Mouse (Mus musculus): ENCODE results near the gene Epc2. TPM values are rescaled to one million over a fixed set of nuclear protein-coding genes. Genes with fewer than 3 reads are reported as not detected.

Epc2 gene
- polyA plus RNA-seq, 1 experiment: 33.5 TPM

GRCm38 (mm10) chr2:49582546-49582945, 131.3 kb downstream of the Epc2 start:
- H3K4me3 ChIP-seq (ENCODE audit: insufficient read depth, low read length): no peak overlapping the region
- no peak for TF ChIP-seq CTCF (IDR thresholded peaks at IDR 0.05; ENCODE audit: borderline replicate concordance, insufficient read depth, low read length)
- no peak for TF ChIP-seq POLR2A (IDR thresholded peaks at IDR 0.05; ENCODE audit: low read depth, low read length)
- H3K4me1 ChIP-seq (ENCODE audit: control insufficient read depth, insufficient read depth, low read length): no peaks in the 10 kb centered on the region
- H3K27ac ChIP-seq (ENCODE audit: insufficient read depth, low read length): no peak overlapping the region

DNA sequence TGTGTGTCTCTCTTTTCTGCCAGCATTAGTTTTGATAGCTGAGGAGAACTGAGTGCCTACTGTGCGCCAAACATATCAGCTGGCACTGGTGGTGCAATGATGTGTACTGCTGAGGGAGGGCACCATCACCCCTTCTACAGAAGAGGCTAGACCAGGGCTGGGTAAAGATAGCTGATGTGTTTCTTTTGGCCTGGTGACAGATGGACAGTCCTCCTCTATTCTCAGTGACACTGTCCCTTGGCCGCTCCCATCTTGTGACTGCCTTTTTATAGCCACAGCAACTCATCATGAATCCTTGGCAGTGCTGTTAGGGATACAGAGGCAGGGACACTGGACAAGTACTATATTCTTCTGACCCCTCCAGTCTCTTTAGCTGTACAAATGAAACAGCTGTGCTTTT, 132.0 kb downstream of the Epc2 start:
- Histone ChIP-seq H3K4me1 (ENCODE audit: control insufficient read depth, insufficient read depth, low read length) (no peaks in the 10 kb centered on the region), H3K4me3 (ENCODE audit: insufficient read depth, low read length) (no peak overlapping the region), H3K27ac (ENCODE audit: insufficient read depth, low read length) (no peak overlapping the region)
- no peak for TF ChIP-seq CTCF (IDR thresholded peaks at IDR 0.05; ENCODE audit: borderline replicate concordance, insufficient read depth, low read length)
- no peak for TF ChIP-seq POLR2A (IDR thresholded peaks at IDR 0.05; ENCODE audit: low read depth, low read length)

- no peak for TF ChIP-seq CTCF (IDR thresholded peaks at IDR 0.05; ENCODE audit: borderline replicate concordance, insufficient read depth, low read length)
- TF ChIP-seq POLR2A (IDR thresholded peaks at IDR 0.05; ENCODE audit: low read depth, low read length): no peak
- Histone ChIP-seq H3K4me3 (ENCODE audit: insufficient read depth, low read length) (no peak overlapping the region), H3K4me1 (ENCODE audit: control insufficient read depth, insufficient read depth, low read length) (no peaks in the 10 kb centered on the region; the same call in 1 of the 2 replicates), H3K27ac (ENCODE audit: insufficient read depth, low read length) (no peak overlapping the region)
Measured at GRCm38 (mm10) chr2:49590450-49590849, 139.2 kb downstream of the Epc2 start.

GRCm38 (mm10) chr2:49592926-49593325, 141.6 kb downstream of the Epc2 start:
- TF ChIP-seq CTCF (IDR thresholded peaks at IDR 0.05; ENCODE audit: borderline replicate concordance, insufficient read depth, low read length) (no peak), POLR2A (IDR thresholded peaks at IDR 0.05; ENCODE audit: low read depth, low read length) (no peak)
- Histone ChIP-seq H3K27ac (ENCODE audit: insufficient read depth, low read length) (no peak overlapping the region), H3K4me1 (ENCODE audit: control insufficient read depth, insufficient read depth, low read length) (no peaks in the 10 kb centered on the region; the same call in 1 of the 2 replicates), H3K4me3 (ENCODE audit: insufficient read depth, low read length) (no peak overlapping the region)

DNA sequence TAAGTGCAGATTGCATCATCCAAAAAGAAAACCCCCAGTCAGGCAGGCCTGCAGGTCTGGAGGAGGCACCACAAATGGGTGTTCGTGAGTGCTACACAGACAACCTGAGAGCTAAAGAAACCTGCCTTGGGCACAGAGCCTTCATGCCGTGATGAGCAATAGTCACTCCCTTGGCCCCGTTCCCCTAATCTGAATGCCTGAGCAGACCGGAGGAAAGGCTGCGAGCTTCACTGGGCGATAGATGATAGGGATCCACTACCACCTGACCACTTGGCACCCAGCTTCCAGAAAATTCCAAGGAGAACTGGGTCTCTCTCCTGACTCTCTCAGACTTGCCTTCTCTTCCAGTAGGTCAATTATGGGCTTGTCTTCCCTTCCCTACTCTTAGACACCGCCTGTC, 143.6 kb downstream of the Epc2 start:
- Histone ChIP-seq H3K4me1 (ENCODE audit: control insufficient read depth, insufficient read depth, low read length) (no peaks in the 10 kb centered on the region; the same call in 1 of the 2 replicates), H3K4me3 (ENCODE audit: insufficient read depth, low read length) (no peak overlapping the region), H3K27ac (ENCODE audit: insufficient read depth, low read length) (no peak overlapping the region)
- TF ChIP-seq POLR2A (IDR thresholded peaks at IDR 0.05; ENCODE audit: low read depth, low read length) (no peak), CTCF (IDR thresholded peaks at IDR 0.05; ENCODE audit: borderline replicate concordance, insufficient read depth, low read length) (no peak)

DNA sequence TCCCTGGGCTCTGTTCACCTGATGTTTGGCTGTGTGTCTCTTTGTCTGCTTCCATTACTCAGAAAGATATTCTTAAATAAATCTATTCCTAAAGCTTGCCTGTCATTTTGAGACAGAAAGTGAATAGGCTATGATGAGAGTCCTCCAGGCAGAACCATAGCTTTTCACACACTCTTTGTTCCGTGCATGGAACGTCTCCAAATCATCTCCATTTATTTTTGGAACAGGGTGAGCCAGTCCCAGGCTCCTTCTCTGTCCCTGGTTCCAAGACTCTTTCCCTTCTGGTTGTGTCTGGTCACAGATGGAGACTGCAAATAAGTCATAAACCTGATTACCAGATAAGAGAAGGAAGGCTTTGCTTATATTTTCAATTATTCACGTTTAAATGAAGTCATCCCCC, 145.0 kb downstream of the Epc2 start:
- no peaks in the 10 kb centered on the region; the same call in 1 of the 2 replicates for H3K4me1 ChIP-seq (ENCODE audit: control insufficient read depth, insufficient read depth, low read length)
- H3K4me3 ChIP-seq (ENCODE audit: insufficient read depth, low read length): no peak overlapping the region
- TF ChIP-seq CTCF (IDR thresholded peaks at IDR 0.05; ENCODE audit: borderline replicate concordance, insufficient read depth, low read length) (no peak), POLR2A (IDR thresholded peaks at IDR 0.05; ENCODE audit: low read depth, low read length) (no peak)
- H3K27ac ChIP-seq (ENCODE audit: insufficient read depth, low read length): no peak overlapping the region

DNA sequence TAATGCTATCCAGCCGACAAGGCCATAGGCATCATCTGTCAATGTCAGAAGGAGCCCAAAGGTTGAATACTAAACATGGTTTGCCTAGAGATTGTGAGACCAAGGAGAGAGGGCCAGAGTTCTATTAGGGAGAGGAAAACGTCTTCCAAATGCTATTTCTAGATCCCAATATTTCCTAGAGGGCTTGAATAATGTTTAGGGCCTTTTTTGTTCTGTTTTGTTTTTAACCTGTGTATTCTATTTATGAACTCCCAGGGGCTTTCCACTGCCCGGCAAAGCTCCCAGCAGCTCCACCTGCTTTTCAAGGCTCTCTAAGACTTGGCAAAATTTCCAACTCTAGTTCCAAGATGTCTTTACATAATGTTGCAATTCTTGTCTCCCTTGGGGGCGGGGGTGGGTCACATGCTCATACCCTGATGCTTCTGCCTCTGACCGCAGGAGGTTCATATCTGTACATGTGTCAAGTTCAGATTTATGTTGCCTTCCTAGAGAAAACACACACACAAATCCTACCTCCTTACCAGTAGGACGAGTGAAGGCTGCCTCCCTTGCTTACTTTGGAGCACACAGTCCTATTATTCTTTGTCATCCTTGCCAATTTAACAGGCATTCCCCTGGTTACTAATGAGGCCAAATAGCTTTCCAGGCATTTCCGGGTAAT, 148.9 kb downstream of the Epc2 start:
- no peaks in the 10 kb centered on the region for H3K4me1 ChIP-seq (ENCODE audit: control insufficient read depth, insufficient read depth, low read length)
- no peak for TF ChIP-seq POLR2A (IDR thresholded peaks at IDR 0.05; ENCODE audit: low read depth, low read length)
- no peak for TF ChIP-seq CTCF (IDR thresholded peaks at IDR 0.05; ENCODE audit: borderline replicate concordance, insufficient read depth, low read length)
- H3K27ac ChIP-seq (ENCODE audit: insufficient read depth, low read length): no peak overlapping the region
- H3K4me3 ChIP-seq (ENCODE audit: insufficient read depth, low read length): no peak overlapping the region

Other genes starting within 250 kb of the Epc2 start
- 5.2 and 8.6 TPM in 2 replicates for gene Kif5c, start 167.8 kb downstream of the Epc2 start, polyA plus RNA-seq (2011; ENCODE audit: insufficient read length, low read depth, missing spikeins)

Data from embryonic fibroblast, embryonic 13.5 days (primary cell).